Mouse (Mus musculus): ENCODE measurements around the gene Zfp184.

GRCm38 (mm10) chr13:21906301-21906700 lies 38.6 kb upstream of the Zfp184 start:
- TF ChIP-seq FLI1 (IDR thresholded peaks at IDR 0.05; ENCODE audit: low read length) (no peak), GATA1 (IDR thresholded peaks at IDR 0.05; ENCODE audit: borderline replicate concordance, low read length) (no peak)
